Mouse (Mus musculus): ENCODE results near the gene Fam216a.

- TF ChIP-seq CTCF (IDR thresholded peaks at IDR 0.05; ENCODE audit: control insufficient read depth, insufficient read depth, insufficient read length) (no peak), MYOG (IDR thresholded peaks at IDR 0.05; ENCODE audit: control insufficient read depth, extremely low read depth, insufficient read length) (no peak), CEBPB (IDR thresholded peaks at IDR 0.05; ENCODE audit: low read depth) (no peak), FOSL1 (IDR thresholded peaks at IDR 0.05; ENCODE audit: insufficient read depth, low read length, poor library complexity, severe bottlenecking) (no peak), MAX (IDR thresholded peaks at IDR 0.05) (no peak)
Measured at GRCm38 (mm10) chr5:122324608-122325431, 47.3 kb downstream of the Fam216a start.
